Mouse (Mus musculus) embryo, embryonic 10.5 days (tissue): Measurements from ENCODE around the gene Ranbp9.

Experiments used
- DNase-seq: peaks from one replicate; pipeline ENCODE4 v3.0.0-alpha.2; 2015; ENCODE audit warnings: low spot score

Gene Ranbp9

GRCm38 (mm10) chr13:43480957-43481858 is at the start of gene Ranbp9:
Gene Ranbp9, minus strand, starts transcription at chr13:43481282.
- DNase-seq: peak; percentile 85

- peak; percentile 21 for DNase-seq
These were observed 49.2 kb upstream of the Ranbp9 start for GRCm38 (mm10) chr13:43530129-43530831.

- DNase-seq: no peak
These were observed 45.2 kb upstream of the Ranbp9 start for GRCm38 (mm10) chr13:43526289-43526688.

- DNase-seq: peak; percentile 27
These were observed 44.5 kb upstream of the Ranbp9 start for GRCm38 (mm10) chr13:43525363-43526134.

GRCm38 (mm10) chr13:43524491-43525362 is 43.6 kb upstream of the Ranbp9 start:
- DNase-seq: peak; percentile 22

- no peak for DNase-seq
These were observed 42.9 kb upstream of the Ranbp9 start for GRCm38 (mm10) chr13:43523906-43524480.

- DNase-seq: no peak
These were observed 40.9 kb upstream of the Ranbp9 start for GRCm38 (mm10) chr13:43521940-43522339.

- DNase-seq: no peak
These were observed 38.2 kb upstream of the Ranbp9 start for GRCm38 (mm10) chr13:43519251-43519650.

GRCm38 (mm10) chr13:43517371-43517770 is 36.3 kb upstream of the Ranbp9 start:
- peak; percentile 14 for DNase-seq

GRCm38 (mm10) chr13:43516931-43517330 is 35.8 kb upstream of the Ranbp9 start:
- DNase-seq: peak; percentile 22

GRCm38 (mm10) chr13:43516119-43516518 is 35.0 kb upstream of the Ranbp9 start:
- no peak for DNase-seq

- DNase-seq: no peak
These were observed 33.9 kb upstream of the Ranbp9 start for GRCm38 (mm10) chr13:43514950-43515358.

- no peak for DNase-seq
These were observed 31.7 kb upstream of the Ranbp9 start for GRCm38 (mm10) chr13:43512736-43513135.

- no peak for DNase-seq
These were observed 24.7 kb upstream of the Ranbp9 start for GRCm38 (mm10) chr13:43505798-43506197.

- peak; percentile 79 for DNase-seq
These were observed 22.3 kb upstream of the Ranbp9 start for GRCm38 (mm10) chr13:43503395-43503850.

GRCm38 (mm10) chr13:43501601-43502000 is 20.5 kb upstream of the Ranbp9 start:
- DNase-seq: no peak

GRCm38 (mm10) chr13:43500483-43500850 is 19.4 kb upstream of the Ranbp9 start:
- DNase-seq: no peak

- DNase-seq: no peak
These were observed 18.8 kb upstream of the Ranbp9 start for GRCm38 (mm10) chr13:43499731-43500482.

GRCm38 (mm10) chr13:43498849-43499248 is 17.8 kb upstream of the Ranbp9 start:
- DNase-seq: no peak

- no peak for DNase-seq
These were observed 16.7 kb upstream of the Ranbp9 start for GRCm38 (mm10) chr13:43497769-43498168.
